ENCODE assay signal across 6 mouse cellular contexts in genomic region chr10:23725960-23726714, GRCm38 (mm10).
DNase-seq lines count a peak whose midpoint lies in the region; ATAC-seq and TF ChIP-seq lines count a peak whose summit lies in the region.
"Not testable (repeated sequence)": the region's sequence is repeated elsewhere in the genome, so short reads cannot be mapped to it uniquely, and the experiment has no call there.

No protein-coding gene starts in this region.

- not testable (repeated sequence) for H3K36me3 ChIP-seq in forebrain, embryonic 13.5 days (ENCODE audit: poor library complexity, severe bottlenecking); forebrain, postnatal 0 days (ENCODE audit: insufficient read depth); hindbrain, embryonic 13.5 days; midbrain, embryonic 10.5 days; neural tube, embryonic 12.5 days

- ATAC-seq in forebrain, embryonic 13.5 days: peak; percentile 73; the same call in 1 of the 2 replicates
- ATAC-seq in forebrain, postnatal 0 days: peak; percentile 58
- ATAC-seq in hindbrain, embryonic 13.5 days (ENCODE audit: low FRiP score): peak; percentile 66
- 0 out of 2 replicates have a peak, but pooled peaks have one; percentile 7 for ATAC-seq in neural tube, embryonic 12.5 days (ENCODE audit: low FRiP score, low read depth)

- peak; percentile 6 for DNase-seq in forebrain, postnatal 0 days
- not testable (repeated sequence) for DNase-seq in midbrain, embryonic 10.5 days (ENCODE audit: low spot score)

- TF ChIP-seq POLR2A in olfactory bulb, adult 2 months (IDR thresholded peaks at IDR 0.05; ENCODE audit: insufficient read depth, low read depth, low read length): not testable (repeated sequence)

- WGBS in forebrain, embryonic 13.5 days: 83% methylated on average over 26 of the region's 28 CpGs
- WGBS in forebrain, postnatal 0 days: 88% methylated on average over 24 of the region's 28 CpGs
- 93% methylated on average over 28 of the region's 28 CpGs for WGBS in hindbrain, embryonic 13.5 days
- 85% methylated on average over 28 of the region's 28 CpGs for WGBS in midbrain, embryonic 10.5 days
- WGBS in neural tube, embryonic 12.5 days: 89% methylated on average over 25 of the region's 28 CpGs
- 82% methylated on average over 28 of the region's 28 CpGs for WGBS in olfactory bulb, adult 2 months

- not testable (repeated sequence) for H3K27ac ChIP-seq in forebrain, embryonic 13.5 days; forebrain, postnatal 0 days (ENCODE audit: low read depth, low read length); hindbrain, embryonic 13.5 days; midbrain, embryonic 10.5 days (replicated peaks); neural tube, embryonic 12.5 days; olfactory bulb, adult 2 months (ENCODE audit: insufficient read depth, low read depth, low read length)

- not testable (repeated sequence) for H3K9me3 ChIP-seq in forebrain, embryonic 13.5 days (replicated peaks); forebrain, postnatal 0 days (ENCODE audit: low read length); hindbrain, embryonic 13.5 days; midbrain, embryonic 10.5 days (replicated peaks); neural tube, embryonic 12.5 days

- not testable (repeated sequence) for H3K27me3 ChIP-seq in forebrain, embryonic 13.5 days; forebrain, postnatal 0 days (ENCODE audit: insufficient read depth, low read length); hindbrain, embryonic 13.5 days; midbrain, embryonic 10.5 days (ENCODE audit: low read depth, poor library complexity, severe bottlenecking); neural tube, embryonic 12.5 days (replicated peaks)

- not testable (repeated sequence) for H3K4me1 ChIP-seq in forebrain, embryonic 13.5 days; forebrain, postnatal 0 days (ENCODE audit: insufficient read depth); hindbrain, embryonic 13.5 days (replicated peaks); midbrain, embryonic 10.5 days; neural tube, embryonic 12.5 days; olfactory bulb, adult 2 months (ENCODE audit: control insufficient read depth, insufficient read depth, low read length)

- H3K4me2 ChIP-seq in forebrain, embryonic 13.5 days; forebrain, postnatal 0 days (ENCODE audit: low read depth); neural tube, embryonic 12.5 days (replicated peaks): not testable (repeated sequence)
- H3K4me2 ChIP-seq in hindbrain, embryonic 13.5 days: 0 out of 2 replicates have a peak overlapping the region, but pooled peaks have one; percentile 4

- not testable (repeated sequence) for H3K9ac ChIP-seq in forebrain, embryonic 13.5 days; forebrain, postnatal 0 days; hindbrain, embryonic 13.5 days; neural tube, embryonic 12.5 days

- not testable (repeated sequence) for TF ChIP-seq CTCF in forebrain, postnatal 0 days (IDR thresholded peaks at IDR 0.05; ENCODE audit: low read depth); olfactory bulb, adult 2 months (IDR thresholded peaks at IDR 0.05; ENCODE audit: insufficient read depth, low read depth, low read length)

- H3K4me3 ChIP-seq in forebrain, embryonic 13.5 days; forebrain, postnatal 0 days (ENCODE audit: low read depth, low read length); hindbrain, embryonic 13.5 days; neural tube, embryonic 12.5 days: not testable (repeated sequence)
- H3K4me3 ChIP-seq in midbrain, embryonic 10.5 days: 0 out of 2 replicates have a peak overlapping the region, but pooled peaks have one; percentile 14
- peak overlapping the region; percentile 16; the same call in 1 of the 2 replicates for H3K4me3 ChIP-seq in olfactory bulb, adult 2 months (ENCODE audit: insufficient read depth, low read depth, low read length)

Comparison
In these comparisons a context has a peak if more than half of its experiments do, and no peak if none do; other contexts are left out.
1. ATAC-seq: peak in every context shown above with its lines; median percentile 73 in forebrain, embryonic 13.5 days; 66 in hindbrain, embryonic 13.5 days; 58 in forebrain, postnatal 0 days; 7 in neural tube, embryonic 12.5 days.